Mouse (Mus musculus): ENCODE measurements around the gene Olfr484. TPM values are rescaled to one million over a fixed set of nuclear protein-coding genes. Genes with fewer than 3 reads are reported as not detected.
"Not testable (repeated sequence)": the region's sequence is repeated elsewhere in the genome, so short reads cannot be mapped to it uniquely, and the experiment has no call there.

Olfr484 gene
- not detected in 2 replicates for polyA plus RNA-seq (2015; fragmentation: Nextera tagmentation; extraction: Ambion mirVana)

- Histone ChIP-seq H3K4me3 (no peak within 1 kb of the TSS), H3K27ac (no peak within 1 kb of the TSS), H3K4me2 (no peak within 1 kb of the TSS), H3K9me3 (no peaks in the 10 kb centered on the region), H3K36me3 (replicated peaks) (no peaks in the 10 kb centered on the region), H3K9ac (no peak within 1 kb of the TSS), H3K4me1 (no peaks in the 10 kb centered on the region), H3K27me3 (replicated peaks) (no peaks in the 10 kb centered on the region)
- no peak for ATAC-seq (replicated peaks)
Observed at GRCm38 (mm10) chr7:108127349-108127748, at the start of gene Olfr484. Gene Olfr484 (minus strand): TSS chr7:108127449.

- not testable (repeated sequence) for H3K27me3 ChIP-seq (replicated peaks); H3K4me3 ChIP-seq; H3K4me1 ChIP-seq; H3K9me3 ChIP-seq; H3K9ac ChIP-seq; ATAC-seq (replicated peaks); H3K4me2 ChIP-seq; H3K36me3 ChIP-seq (replicated peaks); H3K27ac ChIP-seq
- WGBS: 96% methylated on average over 1 of the region's 1 CpGs
Observed at GRCm38 (mm10) chr7:108172642-108173041, 45.4 kb upstream of the Olfr484 start, which contains the start of gene Olfr486. Gene Olfr486 (minus strand): TSS chr7:108172742.

- Histone ChIP-seq H3K27me3 (replicated peaks) (no peaks in the 10 kb centered on the region), H3K9me3 (no peaks in the 10 kb centered on the region), H3K27ac (no peak within 1 kb of the TSS), H3K4me1 (no peaks in the 10 kb centered on the region), H3K4me2 (no peak within 1 kb of the TSS), H3K4me3 (no peak within 1 kb of the TSS), H3K9ac (no peak within 1 kb of the TSS), H3K36me3 (replicated peaks) (no peaks in the 10 kb centered on the region)
- no peak for ATAC-seq (replicated peaks)
Observed at GRCm38 (mm10) chr7:108159771-108160170, 32.5 kb upstream of the Olfr484 start, which contains the start of gene Olfr485. Gene Olfr485 (minus strand): TSS chr7:108159871.

GRCm38 (mm10) chr7:108121416-108121815, 5.8 kb downstream of the Olfr484 start:
- Histone ChIP-seq H3K36me3 (replicated peaks) (no peaks in the 10 kb centered on the region), H3K27ac (no peak overlapping the region), H3K4me3 (no peak overlapping the region), H3K4me2 (no peak overlapping the region), H3K4me1 (no peaks in the 10 kb centered on the region), H3K9me3 (no peaks in the 10 kb centered on the region), H3K9ac (no peak overlapping the region), H3K27me3 (replicated peaks) (no peaks in the 10 kb centered on the region)
- ATAC-seq (replicated peaks): no peak
- 74% methylated on average over 1 of the region's 1 CpGs for WGBS

GRCm38 (mm10) chr7:108120681-108121080, 6.6 kb downstream of the Olfr484 start:
- Histone ChIP-seq H3K9ac (no peak overlapping the region), H3K27me3 (replicated peaks) (no peaks in the 10 kb centered on the region), H3K36me3 (replicated peaks) (no peaks in the 10 kb centered on the region), H3K4me2 (no peak overlapping the region), H3K9me3 (no peaks in the 10 kb centered on the region), H3K4me3 (no peak overlapping the region), H3K27ac (no peak overlapping the region), H3K4me1 (no peaks in the 10 kb centered on the region)
- 17% methylated on average over 1 of the region's 1 CpGs for WGBS
- no peak for ATAC-seq (replicated peaks)

- Histone ChIP-seq H3K27me3 (replicated peaks) (no peaks in the 10 kb centered on the region), H3K4me2 (no peak within 1 kb of the TSS), H3K27ac (no peak within 1 kb of the TSS), H3K9me3 (no peaks in the 10 kb centered on the region), H3K4me1 (no peaks in the 10 kb centered on the region), H3K36me3 (replicated peaks) (no peaks in the 10 kb centered on the region), H3K4me3 (no peak within 1 kb of the TSS), H3K9ac (no peak within 1 kb of the TSS)
- 88% methylated on average over 1 of the region's 1 CpGs for WGBS
- no peak for ATAC-seq (replicated peaks)
Observed at GRCm38 (mm10) chr7:108100549-108100948, 26.7 kb downstream of the Olfr484 start, which contains the start of gene Olfr483. Gene Olfr483 (plus strand): TSS chr7:108100849.

GRCm38 (mm10) chr7:108097486-108097885, 29.8 kb downstream of the Olfr484 start, which contains the start of gene Olfr482:
Gene Olfr482 (minus strand): TSS chr7:108097586.
- no peak within 1 kb of the TSS for H3K9ac ChIP-seq
- H3K36me3 ChIP-seq (replicated peaks): no peaks in the 10 kb centered on the region
- no peak within 1 kb of the TSS for H3K27ac ChIP-seq
- no peak within 1 kb of the TSS for H3K4me3 ChIP-seq
- H3K4me2 ChIP-seq: no peak within 1 kb of the TSS
- ATAC-seq (replicated peaks): no peak
- WGBS: 81% methylated on average over 1 of the region's 1 CpGs
- H3K27me3 ChIP-seq (replicated peaks): no peaks in the 10 kb centered on the region
- no peaks in the 10 kb centered on the region for H3K9me3 ChIP-seq
- H3K4me1 ChIP-seq: no peaks in the 10 kb centered on the region

- Histone ChIP-seq H3K4me3 (no peak within 1 kb of the TSS), H3K9ac (no peak within 1 kb of the TSS)
Observed at GRCm38 (mm10) chr7:108079555-108079954, 47.7 kb downstream of the Olfr484 start, which contains the start of gene Olfr481. Gene Olfr481 (plus strand): TSS chr7:108079855.

More at GRCm38 (mm10) chr7:108079555-108079954, 47.7 kb downstream of the Olfr484 start, which contains the start of gene Olfr481:
- Histone ChIP-seq H3K4me2 (no peak within 1 kb of the TSS), H3K4me1 (no peaks in the 10 kb centered on the region), H3K27me3 (replicated peaks) (no peaks in the 10 kb centered on the region), H3K27ac (no peak within 1 kb of the TSS), H3K9me3 (no peaks in the 10 kb centered on the region), H3K36me3 (replicated peaks) (no peaks in the 10 kb centered on the region)
- ATAC-seq (replicated peaks): no peak

Other genes with a start within 250 kb of the Olfr484 start
- not detected in 2 replicates for gene Olfr472, start 229.5 kb downstream of the Olfr484 start, polyA plus RNA-seq (2015; fragmentation: Nextera tagmentation; extraction: Ambion mirVana)
- not detected in 2 replicates for gene Olfr473, start 197.0 kb downstream of the Olfr484 start, polyA plus RNA-seq (2015; fragmentation: Nextera tagmentation; extraction: Ambion mirVana)
- gene Olfr474, start 172.8 kb downstream of the Olfr484 start, polyA plus RNA-seq (2015; fragmentation: Nextera tagmentation; extraction: Ambion mirVana): not detected in 2 replicates
- gene Olfr476, start 162.6 kb downstream of the Olfr484 start, polyA plus RNA-seq (2015; fragmentation: Nextera tagmentation; extraction: Ambion mirVana): not detected in 2 replicates
- gene Olfr477, start 140.8 kb downstream of the Olfr484 start, polyA plus RNA-seq (2015; fragmentation: Nextera tagmentation; extraction: Ambion mirVana): not detected in 2 replicates
- not detected in 2 replicates for gene Olfr478, start 93.5 kb downstream of the Olfr484 start, polyA plus RNA-seq (2015; fragmentation: Nextera tagmentation; extraction: Ambion mirVana)
- gene Olfr479, start 76.8 kb downstream of the Olfr484 start, polyA plus RNA-seq (2015; fragmentation: Nextera tagmentation; extraction: Ambion mirVana): not detected in 2 replicates
- gene Olfr480, start 60.1 kb downstream of the Olfr484 start, polyA plus RNA-seq (2015; fragmentation: Nextera tagmentation; extraction: Ambion mirVana): not detected in 2 replicates
- not detected in 2 replicates for gene Olfr481, start 47.6 kb downstream of the Olfr484 start, polyA plus RNA-seq (2015; fragmentation: Nextera tagmentation; extraction: Ambion mirVana)
- 0.09 TPM in 1 of 2 replicates, not detected in the other for gene Olfr482, start 29.9 kb downstream of the Olfr484 start, polyA plus RNA-seq (2015; fragmentation: Nextera tagmentation; extraction: Ambion mirVana)
- gene Olfr483, start 26.6 kb downstream of the Olfr484 start, polyA plus RNA-seq (2015; fragmentation: Nextera tagmentation; extraction: Ambion mirVana): not detected in 2 replicates
- gene Olfr485, start 32.4 kb upstream of the Olfr484 start, polyA plus RNA-seq (2015; fragmentation: Nextera tagmentation; extraction: Ambion mirVana): not detected in 2 replicates
- not detected in 2 replicates for gene Olfr486, start 45.3 kb upstream of the Olfr484 start, polyA plus RNA-seq (2015; fragmentation: Nextera tagmentation; extraction: Ambion mirVana)
- gene Olfr487, start 87.2 kb upstream of the Olfr484 start, polyA plus RNA-seq (2015; fragmentation: Nextera tagmentation; extraction: Ambion mirVana): not detected in 2 replicates
- not detected in 2 replicates for gene Olfr488, start 130.9 kb upstream of the Olfr484 start, polyA plus RNA-seq (2015; fragmentation: Nextera tagmentation; extraction: Ambion mirVana)
- not detected in 2 replicates for gene Olfr490, start 161.5 kb upstream of the Olfr484 start, polyA plus RNA-seq (2015; fragmentation: Nextera tagmentation; extraction: Ambion mirVana)
- gene Olfr491, start 186.0 kb upstream of the Olfr484 start, polyA plus RNA-seq (2015; fragmentation: Nextera tagmentation; extraction: Ambion mirVana): not detected in 2 replicates
- not detected in 2 replicates for gene Olfr492, start 196.2 kb upstream of the Olfr484 start, polyA plus RNA-seq (2015; fragmentation: Nextera tagmentation; extraction: Ambion mirVana)
- gene Olfr493, start 219.5 kb upstream of the Olfr484 start, polyA plus RNA-seq (2015; fragmentation: Nextera tagmentation; extraction: Ambion mirVana): not detected in 2 replicates
- gene Olfr494, start 237.9 kb upstream of the Olfr484 start, polyA plus RNA-seq (2015; fragmentation: Nextera tagmentation; extraction: Ambion mirVana): not detected in 2 replicates